Mouse (Mus musculus) left cerebral cortex, adult 18-20 months (tissue): ENCODE measurements around the gene Daglb. TPM values are rescaled to one million over a fixed set of nuclear protein-coding genes. Genes with fewer than 3 reads are reported as not detected.

Experiments
- DNase-seq, 2 experiments: peaks; one replicate each; pipeline ENCODE4 v3.0.0; 2021 to 2022; ENCODE audit warnings: low spot score in 2 of 2, mixed read lengths in 1 of 2
- long read RNA-seq, 2 experiments: library from polyadenylated mRNA; stranded (forward); transcript quantifications; one replicate each; pipeline ENCODE4 v2.0.0; 2021
- total RNA-seq, 2 experiments: library from RNA; stranded (reverse); gene quantifications; 2 replicates each; pipeline ENCODE4 v1.2.3; 2021

Gene Daglb
- total RNA-seq = 10 to 100 TPM; 31.9 to 33.1 TPM
- long read RNA-seq, experiment 1, full-length matches to known transcripts = 53 of 83 reads
- long read RNA-seq, experiment 1, partial matches to known transcripts = 9 of 83 reads
- long read RNA-seq, experiment 1, other reads (novel, unspliced or antisense) = 21 of 83 reads
- long read RNA-seq, experiment 2, full-length matches to known transcripts = 47 of 76 reads
- long read RNA-seq, experiment 2, partial matches to known transcripts = 7 of 76 reads
- long read RNA-seq, experiment 2, other reads (novel, unspliced or antisense) = 22 of 76 reads

DNA sequence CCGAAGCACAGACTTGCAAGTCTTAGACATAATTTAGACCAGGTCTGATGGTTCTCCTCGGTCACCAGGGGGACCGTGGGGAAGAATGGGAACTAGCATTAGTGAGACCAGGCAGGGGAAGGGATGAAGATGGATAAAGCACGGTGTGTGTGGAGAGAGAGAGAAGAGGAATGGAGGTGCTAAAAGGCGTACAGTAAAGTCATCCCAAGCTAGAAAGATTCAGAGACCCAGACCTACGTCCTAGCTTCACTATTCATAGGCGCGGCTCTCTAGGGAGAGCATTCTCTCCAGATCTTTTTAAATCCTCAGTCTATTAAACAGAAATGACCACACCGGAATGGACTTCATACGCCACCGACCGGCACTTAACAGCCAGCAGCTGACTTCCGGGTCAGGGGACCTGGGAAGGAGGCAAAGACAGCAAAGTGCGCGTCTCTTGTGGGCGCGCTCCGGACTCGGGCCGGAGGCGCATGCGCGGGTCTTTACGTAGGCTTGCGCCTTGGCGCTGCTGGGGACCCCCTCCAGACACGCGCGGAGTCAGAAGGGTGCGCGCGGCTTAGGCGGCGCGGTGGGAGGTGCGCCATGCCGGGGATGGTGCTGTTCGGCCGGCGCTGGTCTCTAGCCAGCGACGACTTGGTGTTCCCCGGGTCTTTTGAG, at the start of gene Daglb:
Daglb (plus strand) TSS at position 485 of the 657 bp plus-strand sequence.
- DNase-seq = peak; percentile 90 to 92

DNA sequence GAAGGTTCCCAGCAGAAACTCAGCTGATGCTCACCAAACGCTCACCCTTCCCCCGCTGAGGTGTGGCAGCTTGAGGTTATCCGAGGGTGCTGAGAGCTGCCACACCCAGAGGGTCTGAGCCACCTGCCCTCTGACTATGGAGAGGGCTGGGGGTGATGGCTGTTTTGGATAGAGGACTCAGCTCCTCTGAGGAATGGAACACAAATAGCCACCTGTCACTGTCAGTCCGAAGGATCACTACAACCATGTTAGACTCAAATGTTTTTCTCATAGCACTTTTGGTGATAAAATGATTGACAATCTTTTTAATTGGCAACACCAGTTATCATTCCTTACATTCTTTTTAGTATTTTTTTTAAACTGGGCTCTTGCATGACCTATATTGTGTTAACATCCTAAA, 42.9 kb upstream of the Daglb start:
- DNase-seq = no peak

DNA sequence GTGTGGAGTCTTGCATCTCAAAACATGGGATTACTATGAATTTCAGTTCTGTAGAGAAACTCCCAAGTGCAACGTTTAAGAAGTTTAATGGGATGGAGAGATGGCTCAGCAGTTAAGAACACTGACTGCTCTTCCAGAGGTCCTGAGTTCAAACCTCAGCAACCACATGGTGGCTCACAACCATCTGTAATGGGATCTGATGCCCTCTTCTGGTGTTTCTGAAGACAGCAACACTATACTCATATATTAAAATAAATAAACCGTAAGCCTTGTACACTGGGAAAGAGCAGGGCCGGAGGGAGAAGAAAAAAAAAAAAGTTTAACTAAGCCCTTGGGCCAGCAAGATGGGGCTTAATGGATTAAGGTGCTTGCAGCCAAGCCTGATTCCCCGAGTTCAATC, 41.4 kb upstream of the Daglb start:
- DNase-seq = no peak

DNA sequence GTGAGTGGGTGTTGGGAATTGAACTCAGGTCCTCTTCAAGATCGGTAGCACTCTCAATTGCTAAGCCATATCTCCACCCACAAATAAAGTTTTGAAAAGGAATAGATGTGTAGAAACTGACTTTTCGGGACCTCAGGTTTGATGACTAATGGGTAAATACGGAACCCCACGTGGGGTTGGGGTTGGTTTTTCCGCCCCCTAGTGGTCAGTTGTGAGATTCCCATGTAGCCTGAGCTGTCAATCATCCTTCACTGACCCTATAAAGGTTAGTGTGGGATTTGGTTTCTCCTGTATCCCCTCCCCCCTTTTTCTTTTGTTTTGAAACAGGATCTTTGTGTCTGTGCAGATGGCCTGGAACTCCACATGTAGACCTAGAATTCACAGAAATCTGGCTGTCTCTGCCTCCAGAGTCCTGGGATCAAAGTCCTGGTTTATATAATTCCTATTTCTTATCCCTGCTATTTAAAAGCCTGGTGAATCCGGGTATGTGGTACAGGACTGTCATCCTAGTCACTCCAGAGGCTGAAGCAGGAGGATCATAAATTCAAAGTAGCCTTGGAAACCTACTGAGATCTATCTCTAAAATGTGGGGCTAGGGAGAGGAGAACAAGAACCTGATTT, 40.4 kb upstream of the Daglb start:
- DNase-seq = peak; percentile 20 to 54

DNA sequence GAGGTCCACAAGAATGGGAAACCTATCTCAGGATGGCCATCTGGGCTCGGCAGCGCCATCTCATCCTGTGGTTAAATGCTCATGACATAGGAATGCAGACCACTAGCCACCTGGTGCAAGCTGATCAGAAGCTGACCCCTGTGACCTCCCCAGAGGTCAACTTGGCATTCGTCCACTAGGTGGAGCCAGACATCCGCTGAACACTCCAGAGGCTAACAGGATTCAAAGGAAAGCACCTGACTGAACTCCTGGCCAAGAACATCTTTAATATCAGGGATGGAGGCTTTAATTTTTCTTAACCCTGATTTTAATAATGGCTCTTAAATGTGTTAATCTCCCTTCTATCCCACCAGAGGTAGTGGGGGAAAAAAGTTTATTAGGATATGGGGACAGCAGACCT, 30.0 kb upstream of the Daglb start:
- DNase-seq = peak; percentile 31 to 63

DNA sequence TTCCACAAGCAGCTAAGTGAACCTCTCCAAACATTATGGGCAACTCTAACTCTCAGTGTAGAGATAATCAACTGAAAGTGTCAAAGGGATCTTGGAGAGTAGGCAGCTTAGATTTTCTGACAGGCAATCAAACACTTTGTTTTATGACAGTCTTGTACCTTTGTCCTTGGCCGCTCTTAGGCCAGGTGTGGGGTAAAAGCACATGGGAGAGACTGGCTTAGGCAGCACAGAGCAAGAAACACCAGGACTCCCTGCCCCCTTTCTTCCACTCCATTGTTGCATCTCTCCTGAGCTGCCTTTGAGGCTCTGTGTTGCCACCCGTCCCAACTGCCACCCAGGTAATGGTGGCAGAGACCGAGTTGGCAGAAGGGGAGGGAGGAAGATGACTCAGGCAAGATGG, 23.1 kb upstream of the Daglb start:
- DNase-seq = no peak

DNA sequence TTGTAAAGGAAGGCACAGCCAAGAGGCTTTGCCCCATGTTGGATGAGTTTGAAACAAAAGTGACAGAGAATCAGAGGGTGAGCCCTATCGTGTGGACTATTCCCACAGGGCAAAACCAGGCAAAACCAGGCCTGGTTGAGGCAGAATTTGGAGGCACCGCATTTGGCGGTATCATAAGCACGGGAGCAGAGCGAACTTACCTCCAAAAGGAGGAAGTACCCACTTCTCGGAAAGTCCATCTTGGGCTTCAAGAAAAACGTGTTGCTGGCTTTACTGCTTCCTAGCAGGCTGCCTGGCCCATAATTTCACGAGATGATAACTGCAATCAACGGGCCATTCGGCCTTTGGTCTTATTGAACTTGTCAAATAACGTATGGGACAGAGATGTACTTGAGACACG, 22.6 kb upstream of the Daglb start:
- DNase-seq = no peak

DNA sequence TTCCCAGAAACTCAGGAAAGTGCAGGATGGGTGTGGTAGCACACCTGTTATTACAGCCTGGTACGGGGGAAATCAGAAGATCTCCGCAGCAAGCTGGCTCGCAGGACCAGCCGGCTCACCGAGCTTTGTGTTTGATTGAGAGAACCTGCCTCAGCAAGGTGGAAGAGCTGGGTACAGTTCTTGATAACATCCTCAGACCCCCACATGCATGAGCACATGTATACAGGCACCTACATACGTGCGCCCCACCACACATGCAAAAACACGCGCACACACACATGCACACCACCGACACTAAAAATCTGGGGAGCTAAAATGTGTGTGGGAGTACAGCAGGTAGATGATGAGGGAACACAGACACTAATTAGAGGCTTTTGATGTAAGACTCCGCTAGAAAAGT, 713 bp upstream of the Daglb start:
- no peak for DNase-seq

DNA sequence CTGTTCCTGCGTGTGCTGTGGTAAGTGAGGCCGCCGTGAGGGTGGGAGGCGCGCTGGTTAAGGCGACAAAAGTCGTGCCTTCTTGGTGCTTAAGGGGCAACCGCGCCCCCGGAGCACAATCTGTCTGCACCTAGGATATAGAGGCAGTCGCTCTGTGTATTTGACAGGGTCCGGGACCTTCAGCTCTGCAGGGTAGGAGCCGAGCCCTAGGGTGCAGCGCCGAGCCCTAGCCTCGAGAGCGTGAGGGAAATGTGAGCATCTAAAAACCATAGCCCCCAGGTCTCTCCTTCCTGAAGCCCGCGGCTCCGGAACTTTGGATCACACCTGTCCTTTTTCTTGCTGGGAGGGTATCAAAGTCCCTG, 354 bp downstream of the Daglb start:
- DNase-seq = no peak

DNA sequence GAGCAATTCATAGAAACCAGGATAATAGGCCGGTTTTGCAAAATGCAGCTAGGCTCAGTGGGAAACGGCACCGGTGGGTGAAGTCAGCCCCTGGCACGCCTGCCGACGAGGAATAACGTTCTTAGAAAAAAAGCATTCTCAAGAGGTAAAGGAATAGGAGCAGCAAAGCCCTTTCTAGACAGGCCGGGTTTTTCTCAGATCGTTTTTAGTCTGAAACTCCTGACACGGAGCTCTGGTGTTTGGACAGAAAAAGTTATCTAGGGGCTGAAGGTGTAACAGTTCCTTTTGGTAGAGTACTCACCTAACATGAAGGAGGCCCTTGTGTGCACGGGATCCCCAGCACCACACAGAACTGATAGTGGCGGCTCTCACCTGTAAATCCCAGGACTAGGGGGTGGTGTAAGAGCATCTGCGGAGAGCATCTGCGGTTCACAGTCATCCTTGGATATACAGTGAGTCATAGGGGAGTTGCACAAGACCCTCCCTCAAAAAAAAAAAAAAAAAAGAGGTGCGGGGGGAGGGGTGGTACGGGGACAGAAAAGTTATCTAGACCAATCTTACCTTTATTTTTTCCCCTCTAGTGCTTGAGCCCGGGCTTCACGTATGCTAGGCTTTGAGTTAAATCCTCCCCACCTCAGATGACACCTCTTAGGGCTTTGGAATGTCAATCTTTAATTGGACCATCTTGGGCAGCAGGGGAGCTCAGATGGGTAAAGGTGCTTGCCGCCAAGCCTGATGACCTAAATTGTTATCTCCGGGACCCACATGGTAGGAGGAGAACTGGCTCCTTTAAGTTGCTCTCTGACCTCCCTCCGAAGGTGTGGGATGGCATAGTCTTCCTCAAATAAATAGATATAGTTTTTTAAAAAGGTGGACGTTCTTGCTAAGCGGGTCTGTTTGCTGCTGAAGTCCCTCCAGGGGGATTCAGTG, 1.0 kb downstream of the Daglb start:
- DNase-seq = no peak

DNA sequence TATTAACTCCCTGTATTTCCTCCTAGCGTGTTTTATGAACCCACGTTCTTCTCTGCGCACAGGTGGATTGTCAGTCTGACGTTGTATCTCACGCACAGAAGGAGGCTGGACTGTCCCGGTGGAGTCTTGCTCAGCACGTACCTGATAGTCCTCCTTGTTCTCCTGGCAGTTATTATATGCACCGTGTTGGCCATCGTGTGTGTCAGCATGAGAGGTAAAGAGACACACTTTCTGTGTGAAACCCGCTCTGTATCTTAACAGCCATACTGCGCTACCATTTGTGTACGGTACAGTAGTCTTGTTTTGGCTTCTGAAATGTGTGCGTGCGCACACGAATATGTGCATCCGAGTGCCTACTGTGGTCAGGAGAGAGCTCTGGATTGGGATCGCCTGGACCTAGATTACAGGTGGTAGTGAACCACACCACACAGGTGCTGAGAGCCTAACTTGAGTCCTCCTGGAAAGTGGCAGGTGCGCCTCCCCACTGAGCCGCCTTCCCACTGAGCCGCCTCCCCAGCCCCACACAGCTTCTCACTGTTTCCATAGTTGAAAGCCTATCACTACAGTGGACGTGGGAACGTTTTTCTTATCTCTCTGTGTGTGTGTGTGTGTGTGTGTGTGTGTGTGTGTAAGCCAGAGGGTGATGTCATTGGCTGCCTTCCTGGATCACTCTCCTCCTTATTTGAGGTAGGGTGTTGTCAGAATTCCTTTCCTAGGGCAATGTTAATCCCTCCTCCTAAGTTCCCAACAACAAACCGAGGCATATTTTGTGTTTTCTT, 2.7 kb downstream of the Daglb start:
- no peak for DNase-seq

DNA sequence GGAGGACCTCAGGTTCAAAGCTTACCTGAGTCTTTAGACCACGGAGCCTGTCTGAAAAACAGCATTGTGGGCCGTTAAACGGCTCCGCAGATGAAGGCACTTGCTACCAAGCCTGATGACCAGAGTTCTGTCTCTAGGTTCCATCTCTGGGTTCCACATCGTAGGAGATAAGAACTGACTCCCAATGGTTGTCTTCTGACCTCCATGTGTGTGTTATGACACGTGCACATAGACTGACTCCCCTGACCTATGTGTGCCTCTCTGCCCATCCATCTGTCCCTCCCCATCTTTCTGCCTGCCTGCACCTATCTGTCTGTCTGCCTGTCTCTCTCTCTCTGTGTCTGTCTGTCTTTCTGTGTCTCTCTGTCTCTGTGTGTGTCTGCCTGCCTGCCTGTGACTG, 3.5 kb downstream of the Daglb start:
- no peak for DNase-seq

DNA sequence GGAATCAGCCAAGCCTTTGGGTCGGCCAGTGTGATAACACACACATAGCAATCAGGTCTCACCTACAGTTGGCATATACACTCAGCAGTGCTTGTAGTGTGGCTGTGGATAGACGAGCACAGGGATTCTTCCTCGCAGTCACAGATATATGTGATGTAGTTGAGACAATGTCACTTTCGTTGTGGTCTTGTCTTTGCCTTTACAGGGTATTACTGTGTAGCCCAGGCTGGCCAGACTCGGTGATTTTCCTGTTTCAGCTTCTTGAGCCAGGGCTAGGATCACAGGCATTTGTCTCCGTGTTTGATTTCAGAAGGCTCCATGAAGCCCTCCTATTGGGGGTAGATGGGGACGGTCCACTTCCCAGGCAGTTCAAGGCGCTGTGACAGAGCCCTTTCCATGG, 5.2 kb downstream of the Daglb start:
- DNase-seq = no peak

DNA sequence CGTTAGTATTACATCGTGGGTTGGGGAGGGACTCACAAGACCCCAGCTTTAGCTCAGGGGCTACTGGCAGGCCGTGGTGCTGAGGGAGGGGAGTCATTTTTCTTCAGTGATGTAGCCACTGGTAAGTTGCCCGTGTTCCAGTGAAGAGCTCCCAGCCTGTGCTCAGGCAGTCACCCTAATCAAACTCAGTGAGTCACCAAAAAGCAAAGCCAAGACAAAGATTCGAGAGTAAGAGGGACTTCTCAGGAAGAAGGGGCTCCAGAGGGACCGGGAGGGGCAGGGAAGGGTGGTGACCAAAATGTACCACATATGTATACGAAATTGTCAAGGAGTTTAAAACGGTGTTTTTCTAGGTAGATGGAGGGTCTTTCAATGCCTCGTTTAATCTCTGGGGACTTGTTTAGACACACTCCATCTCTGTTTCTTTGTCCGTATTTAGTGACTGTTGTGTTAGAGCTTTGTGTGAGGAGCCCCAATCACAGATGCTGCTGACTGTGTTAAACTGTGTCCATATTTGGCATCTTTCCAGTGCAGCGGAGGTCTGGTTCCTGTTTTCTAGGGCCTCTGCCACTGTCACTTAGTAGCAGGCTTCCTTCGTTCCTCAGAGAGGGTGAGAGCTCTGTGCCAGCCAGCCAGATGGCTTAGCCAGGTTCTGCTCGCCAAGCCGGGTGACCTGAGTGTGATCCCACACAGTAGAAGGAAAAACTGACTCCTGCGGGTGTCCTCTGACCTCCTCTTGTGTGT, 6.2 kb downstream of the Daglb start:
- no peak for DNase-seq

DNA sequence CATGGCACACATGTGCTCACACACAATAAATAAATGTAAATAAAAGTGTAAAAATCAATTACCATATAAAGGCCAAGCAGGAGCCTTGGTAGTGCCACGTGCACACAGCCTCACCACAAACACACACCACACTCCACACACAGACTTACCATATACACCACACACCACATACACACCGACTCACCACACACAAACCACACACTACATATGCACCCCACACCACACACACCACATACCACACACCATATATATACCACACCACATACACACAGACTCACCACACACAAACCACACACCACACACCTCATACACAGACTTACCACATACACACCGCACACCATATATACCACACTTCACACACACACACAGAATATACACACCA, 6.8 kb downstream of the Daglb start:
- no peak for DNase-seq

DNA sequence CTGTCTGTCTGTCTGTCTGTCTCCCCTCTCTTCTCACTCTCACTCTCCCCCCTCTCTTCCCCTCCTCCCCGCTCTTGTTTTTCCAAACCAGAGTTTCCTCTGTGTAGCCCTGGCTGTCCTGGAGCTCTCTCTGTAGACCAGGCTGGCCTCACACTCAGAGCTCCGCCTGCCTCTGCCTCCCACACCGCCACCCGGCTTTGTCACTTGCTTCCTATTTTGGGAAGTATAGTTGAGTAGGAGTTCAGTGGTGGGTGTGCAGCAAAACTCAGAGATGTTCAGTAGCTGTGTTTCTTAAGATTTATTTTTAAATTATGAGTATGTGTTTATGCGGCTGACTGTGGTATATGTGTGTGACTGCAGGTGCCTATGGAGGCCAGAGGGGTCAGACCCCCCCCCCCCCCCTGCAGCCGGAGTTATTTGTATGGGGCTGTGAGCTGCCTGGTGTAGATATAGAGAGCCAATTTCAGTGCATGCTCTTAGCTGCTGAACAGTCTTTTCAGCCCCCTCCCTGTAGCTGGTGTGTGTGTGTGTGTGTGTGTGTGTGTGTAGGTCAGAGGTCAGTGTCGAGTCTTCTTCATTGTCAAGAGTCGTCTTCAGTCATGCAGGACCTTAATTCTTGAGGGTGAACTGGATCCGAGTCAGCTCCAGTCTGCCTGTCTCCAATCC, 7.7 kb downstream of the Daglb start:
- DNase-seq = peak; percentile 77 to 87

DNA sequence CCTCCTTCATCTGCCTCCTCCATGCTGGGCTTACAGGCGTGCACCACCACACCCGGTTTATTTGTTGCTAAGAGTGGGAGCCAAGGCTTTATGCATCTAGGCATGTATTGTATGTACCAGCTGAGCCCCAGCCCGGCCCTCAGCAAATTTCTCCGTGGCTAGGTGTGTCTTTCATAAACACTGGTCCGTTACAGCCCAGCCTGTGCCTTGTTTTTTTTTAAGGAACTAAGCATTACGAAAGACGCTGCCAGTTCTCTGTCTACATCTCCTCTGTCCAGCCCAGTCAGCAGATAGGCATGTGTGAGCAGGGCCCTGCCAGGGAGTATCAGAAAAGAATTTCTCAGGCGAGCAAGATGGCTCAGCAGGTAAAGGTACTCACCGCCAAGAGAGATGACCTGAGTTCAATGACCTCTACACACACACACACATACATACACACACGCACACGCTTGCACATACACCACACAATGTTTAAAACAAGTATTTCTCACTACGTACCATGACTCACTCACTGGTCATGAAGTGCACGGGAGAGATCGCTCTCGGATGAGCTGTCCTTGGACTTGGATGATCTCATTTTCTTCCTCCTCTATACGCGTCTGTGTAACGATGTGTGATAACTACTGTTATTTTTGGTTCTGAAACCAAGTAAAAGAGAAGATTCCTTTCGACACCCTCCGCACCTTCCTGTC, 10.9 kb downstream of the Daglb start:
- DNase-seq = no peak

DNA sequence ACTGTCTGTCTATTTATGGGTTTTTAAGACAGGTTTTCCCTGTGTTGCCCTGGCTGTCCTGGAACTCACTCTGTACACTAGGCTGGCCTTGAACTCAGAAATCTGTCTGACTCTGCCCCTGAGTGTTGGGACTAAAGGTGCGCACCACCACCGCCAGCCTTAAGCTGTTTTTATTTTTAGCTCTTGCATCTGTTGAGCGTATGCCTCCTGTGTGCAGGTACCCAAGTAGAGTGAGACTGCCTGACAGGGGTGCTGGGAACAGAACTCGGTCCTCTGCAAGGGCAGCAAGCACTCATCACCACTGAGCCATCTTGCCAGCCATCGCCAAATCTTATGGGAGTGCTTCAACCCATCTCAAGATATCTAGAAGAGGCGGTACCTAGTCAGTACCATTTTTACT, 11.6 kb downstream of the Daglb start:
- DNase-seq = no peak

DNA sequence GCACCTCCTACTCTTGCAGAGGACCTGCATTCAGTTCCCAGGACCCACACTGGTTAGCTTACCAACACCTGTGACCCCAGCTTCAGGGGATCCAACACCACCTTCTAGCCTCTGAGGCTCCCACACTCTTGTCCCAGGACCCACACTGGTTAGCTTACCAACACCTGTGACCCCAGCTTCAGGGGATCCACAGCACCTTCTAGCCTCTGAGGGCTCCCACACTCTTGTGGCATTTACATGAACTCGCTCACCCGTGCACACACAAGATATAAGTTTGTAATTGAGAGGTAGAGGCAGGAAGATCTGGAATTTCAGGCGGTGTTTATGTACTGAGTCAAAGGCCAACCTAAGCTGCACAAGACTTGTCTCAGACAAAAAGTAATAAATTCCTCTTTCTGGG, 13.5 kb downstream of the Daglb start:
- no peak for DNase-seq
